Mouse (Mus musculus) ES-E14 (cell line): ENCODE measurements at regions not wholly inside any gene's neighbourhood (a gene's known extent, or its start where the extent isn't known, plus 50 kb on each side); places are given as distances from the start of the nearest gene placed in this dataset.

Experiments
- CHD2 ChIP-seq: IDR thresholded peaks from 2 replicates; pipeline ENCODE4 v1.6.1; 2014; ENCODE audit warnings: mild to moderate bottlenecking, low read depth, low read length, inconsistent platforms
- HCFC1 ChIP-seq: IDR thresholded peaks from 2 replicates; pipeline ENCODE4 v1.6.1; 2012; ENCODE audit warnings: low read length, inconsistent platforms, borderline replicate concordance; ENCODE audit not compliant: insufficient read depth
- ZNF384 ChIP-seq: IDR thresholded peaks from 2 replicates; pipeline ENCODE4 v1.6.1; 2012; ENCODE audit warnings: low read depth, low read length, inconsistent platforms

DNA sequence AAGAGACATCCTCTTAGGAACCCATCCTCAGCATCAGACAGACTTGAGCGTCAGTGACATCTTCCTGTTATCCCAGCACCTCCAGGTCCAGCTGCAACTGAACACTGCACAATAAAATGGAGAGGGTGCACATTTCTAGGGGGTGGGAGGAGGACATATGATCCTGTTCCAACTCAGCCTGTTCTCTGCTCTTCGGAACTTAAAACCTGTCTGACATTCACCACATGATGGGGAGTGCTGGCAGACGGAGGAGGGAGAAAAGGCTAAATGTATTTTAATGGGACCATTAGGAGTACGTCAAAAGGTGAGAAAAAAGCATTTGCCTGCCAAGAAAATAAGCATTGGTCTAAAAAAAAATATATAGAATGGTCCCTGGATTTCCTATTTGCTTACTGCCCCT is 212.4 kb upstream of the Jarid2 start:
- TF ChIP-seq HCFC1, result no peak
- no peak for TF ChIP-seq CHD2
- no peak for TF ChIP-seq ZNF384
